In genomic region chr1:77823801-77824687, GRCm38 (mm10) we compare ENCODE assay signal across 9 mouse cellular contexts.
DNase-seq lines count a peak whose midpoint lies in the region; ATAC-seq and TF ChIP-seq lines count a peak whose summit lies in the region.
"Had no signal": no experiment of that assay in that cellular context is flagged by ENCODE, and none has a peak within 500 bp of the region (broad histone marks: within the 10 kb centered on the region; RNA-seq: fewer than 3 reads in every experiment).

No protein-coding gene starts in this region.

- H3K4me3 ChIP-seq in neural tube, embryonic 12.5 days: no peak overlapping the region
- no peak overlapping the region for H3K4me3 ChIP-seq in liver, postnatal 0 days (ENCODE audit: low read depth, low read length)

- peak; percentile 25; the same call in 1 of the 2 replicates for ATAC-seq in neural tube, embryonic 12.5 days (ENCODE audit: low FRiP score, low read depth)
- ATAC-seq in liver, postnatal 0 days: no peak

- peak overlapping the region; percentile 7; the same call in 1 of the 2 replicates for H3K4me2 ChIP-seq in neural tube, embryonic 12.5 days (replicated peaks)
- H3K4me2 ChIP-seq in liver, postnatal 0 days (ENCODE audit: low read depth, low read length): no peak overlapping the region

- H3K4me1 ChIP-seq in neural tube, embryonic 12.5 days: peaks cover 15% of the 10 kb centered on the region
- H3K4me1 ChIP-seq in liver, postnatal 0 days (ENCODE audit: insufficient read depth): no peaks in the 10 kb centered on the region

- intact Hi-C loops in left cerebral cortex, postnatal 14 days (cut with DNase I): no loop called here

- no peaks in the 10 kb centered on the region for H3K27me3 ChIP-seq in neural tube, embryonic 12.5 days (replicated peaks)
- H3K27me3 ChIP-seq in liver, postnatal 0 days (ENCODE audit: insufficient read depth, low read length): no peaks in the 10 kb centered on the region

- H3K9me3 ChIP-seq in neural tube, embryonic 12.5 days: no peaks in the 10 kb centered on the region
- no peaks in the 10 kb centered on the region for H3K9me3 ChIP-seq in liver, postnatal 0 days (ENCODE audit: low read length)

- DNase-seq in embryo, embryonic 11 days: peak; percentile 21
- no peak for DNase-seq in embryo, embryonic 10.5 days (ENCODE audit: low spot score)
- no peak for DNase-seq in neural tube, embryonic 10.5 days (ENCODE audit: extremely low spot score, low spot score)
- DNase-seq in left cerebral cortex, postnatal 14 days (ENCODE audit: low spot score in 2 of 2): peak; percentile 34 to 47
- DNase-seq in right cerebral cortex, postnatal 4 days: peak; percentile 17
- DNase-seq in liver, postnatal 0 days: no peak
- DNase-seq in heart, adult 11 months: no peak
- DNase-seq: B cell, adult 2 months had no signal

- no peak overlapping the region for H3K27ac ChIP-seq in neural tube, embryonic 12.5 days
- H3K27ac ChIP-seq in liver, postnatal 0 days (ENCODE audit: low read depth): no peak overlapping the region

- H3K36me3 ChIP-seq in neural tube, embryonic 12.5 days: no peaks in the 10 kb centered on the region
- no peaks in the 10 kb centered on the region for H3K36me3 ChIP-seq in liver, postnatal 0 days (replicated peaks; ENCODE audit: insufficient read depth, low read length)

- TF ChIP-seq CTCF in liver, postnatal 0 days (IDR thresholded peaks at IDR 0.05; ENCODE audit: low read depth): no peak

- WGBS in neural tube, embryonic 12.5 days: 22% methylated on average over 10 of the region's 10 CpGs
- 42% methylated on average over 10 of the region's 10 CpGs for WGBS in liver, postnatal 0 days (ENCODE audit: insufficient replicate concordance)

- no peak overlapping the region for H3K9ac ChIP-seq in neural tube, embryonic 12.5 days
- H3K9ac ChIP-seq in liver, postnatal 0 days (replicated peaks): no peak overlapping the region

- no peak for TF ChIP-seq EP300 in liver, postnatal 0 days (IDR thresholded peaks at IDR 0.05; ENCODE audit: low read depth)

Comparison
In these comparisons a context has a peak if more than half of its experiments do, and no peak if none do; other contexts are left out.
1. DNase-seq: peak in embryo, embryonic 11 days (single experiment), left cerebral cortex, postnatal 14 days (2 of 2) and right cerebral cortex, postnatal 4 days (single experiment); none in embryo, embryonic 10.5 days (single experiment), neural tube, embryonic 10.5 days (single experiment), liver, postnatal 0 days (single experiment) and heart, adult 11 months (single experiment).